Mouse (Mus musculus): ENCODE results near the gene Gm10840.
"Not testable (repeated sequence)": the region's sequence is repeated elsewhere in the genome, so short reads cannot be mapped to it uniquely, and the experiment has no call there.

- TF ChIP-seq E2F4 (IDR thresholded peaks at IDR 0.05; ENCODE audit: insufficient replicate concordance, low read depth, low read length); CHD1 (IDR thresholded peaks at IDR 0.05; ENCODE audit: low read depth, low read length); POLR2A (IDR thresholded peaks at IDR 0.05; ENCODE audit: low read depth, low read length); JUND (conservative IDR thresholded peaks at IDR 0.05; ENCODE audit: low read depth, low read length); CTCF (conservative IDR thresholded peaks at IDR 0.05 in 1 of 2, IDR thresholded peaks at IDR 0.05 in 1 of 2; ENCODE audit: low read depth in 2 of 2, low read length in 2 of 2); ETS1 (conservative IDR thresholded peaks at IDR 0.05; ENCODE audit: low read depth, low read length); USF1 (IDR thresholded peaks at IDR 0.05; ENCODE audit: low read depth, low read length); USF2 (conservative IDR thresholded peaks at IDR 0.05; ENCODE audit: low read depth, low read length); CHD2 (IDR thresholded peaks at IDR 0.05; ENCODE audit: low read length); MAFK (IDR thresholded peaks at IDR 0.05; ENCODE audit: insufficient replicate concordance, low read length): not testable (repeated sequence)
These were observed 39.3 kb downstream of the Gm10840 start for GRCm38 (mm10) chr11:106199997-106200396.
